Mouse (Mus musculus): ENCODE data around the gene Lingo1.

The Lingo1 gene

GRCm38 (mm10) chr9:56589762-56590161 lies 206.5 kb downstream of the Lingo1 start:
- no peak for DNase-seq

GRCm38 (mm10) chr9:56584043-56584424 lies 212.2 kb downstream of the Lingo1 start:
- peak in 1 of 2 experiments; percentile 13 for DNase-seq

DNA sequence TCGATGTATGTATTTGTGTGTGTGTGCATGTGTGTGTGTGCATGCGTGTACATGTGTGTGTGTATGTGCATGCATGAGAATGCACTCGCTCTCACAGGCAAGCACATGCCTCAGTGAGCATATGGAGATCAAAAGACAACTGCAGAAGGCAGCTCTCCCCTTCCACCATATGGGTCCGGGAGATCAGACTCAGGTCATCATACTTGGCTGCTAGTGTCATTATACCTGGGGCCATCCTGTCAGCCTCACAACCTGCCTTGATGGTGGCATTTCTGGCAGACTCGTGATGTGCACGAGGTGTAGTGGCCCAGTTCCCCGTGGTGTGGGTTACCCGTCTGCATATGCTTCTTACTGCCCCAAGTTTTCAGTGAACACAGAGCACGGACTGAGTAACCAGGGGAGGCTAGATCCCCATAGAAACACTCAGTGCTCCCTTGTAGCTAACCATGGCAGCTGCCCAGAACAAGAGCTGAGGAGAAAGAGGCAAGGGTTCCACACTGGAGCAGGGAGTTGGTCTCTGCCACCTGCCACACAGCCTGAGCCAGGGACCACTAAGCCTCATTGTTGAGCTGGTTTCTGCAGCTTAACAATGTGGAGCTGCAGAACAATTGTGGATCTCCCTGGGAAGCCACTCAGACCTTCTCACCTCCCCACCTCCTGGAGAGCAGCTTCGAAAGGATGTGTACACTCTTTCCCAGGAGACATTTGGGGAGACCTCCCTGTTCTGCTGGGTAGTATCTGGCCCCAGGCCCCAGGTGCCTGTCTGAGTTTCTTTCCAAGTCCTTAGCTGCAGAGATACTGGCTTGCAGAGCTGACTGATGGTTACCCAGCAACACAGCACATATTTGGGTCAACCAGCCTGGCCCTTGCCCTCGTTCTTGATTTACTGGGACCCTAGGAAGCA lies 212.9 kb downstream of the Lingo1 start:
- peak; percentile 36 to 38 for DNase-seq

DNA sequence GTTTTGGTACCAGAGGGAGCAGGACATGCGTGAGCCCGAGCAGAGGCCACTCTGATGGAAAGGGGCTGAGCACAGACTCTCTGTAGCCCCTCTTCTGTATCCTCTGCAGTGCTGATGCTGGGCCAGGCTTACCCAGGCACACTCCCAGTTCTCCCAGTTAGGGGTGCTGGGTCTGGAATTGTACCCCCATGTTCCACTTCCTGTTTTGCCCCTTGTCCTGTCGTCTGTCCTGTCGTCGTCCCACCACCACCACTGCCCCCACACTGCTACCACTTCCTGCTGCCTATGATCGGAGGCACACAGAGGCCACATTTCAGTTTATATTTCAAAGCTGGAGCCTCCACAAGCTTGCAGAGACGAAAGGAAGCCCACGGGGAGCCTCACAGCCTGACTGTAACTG lies 213.6 kb downstream of the Lingo1 start:
- no peak for DNase-seq

DNA sequence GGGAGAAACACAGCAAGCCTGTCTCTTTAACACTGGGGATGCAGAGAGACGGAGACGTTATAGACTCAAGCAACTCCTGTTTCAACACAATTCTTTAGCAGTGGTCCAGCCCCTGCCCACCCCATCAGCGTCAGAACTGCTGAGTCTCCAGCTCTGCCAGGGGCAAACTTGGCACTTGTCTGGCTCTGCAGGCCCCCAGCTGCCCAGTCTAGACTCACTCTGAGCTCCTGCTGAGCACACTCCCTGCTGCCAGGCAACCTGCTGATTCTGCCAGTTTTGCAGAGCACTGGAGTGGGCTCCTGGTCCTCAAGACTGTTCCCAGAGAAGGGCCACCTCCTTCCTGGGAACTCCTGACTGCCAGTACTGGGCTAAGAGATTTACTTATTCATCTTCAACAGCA lies 214.6 kb downstream of the Lingo1 start:
- no peak for DNase-seq

GRCm38 (mm10) chr9:56581016-56581415 lies 215.3 kb downstream of the Lingo1 start:
- DNase-seq: no peak

DNA sequence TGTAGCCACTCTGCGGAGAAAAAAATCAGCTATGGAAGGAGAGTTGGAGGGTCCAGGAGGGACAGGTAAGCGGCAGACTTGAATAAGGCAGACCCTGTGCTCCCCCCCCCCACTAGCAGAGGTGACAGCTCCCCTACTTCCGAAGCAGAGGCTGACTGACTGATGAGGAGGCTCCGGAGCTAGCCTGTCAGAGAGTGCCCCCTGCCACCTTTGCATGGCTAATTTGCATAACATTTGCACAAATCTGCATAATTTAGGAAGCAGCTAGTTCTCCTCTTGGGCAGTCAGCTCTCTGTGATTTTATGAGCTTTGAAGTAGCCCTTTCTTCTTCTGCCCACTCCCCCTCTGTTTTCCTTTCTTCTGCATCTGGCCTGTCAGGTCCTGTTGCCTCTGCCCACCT lies 216.2 kb downstream of the Lingo1 start:
- DNase-seq: no peak

DNA sequence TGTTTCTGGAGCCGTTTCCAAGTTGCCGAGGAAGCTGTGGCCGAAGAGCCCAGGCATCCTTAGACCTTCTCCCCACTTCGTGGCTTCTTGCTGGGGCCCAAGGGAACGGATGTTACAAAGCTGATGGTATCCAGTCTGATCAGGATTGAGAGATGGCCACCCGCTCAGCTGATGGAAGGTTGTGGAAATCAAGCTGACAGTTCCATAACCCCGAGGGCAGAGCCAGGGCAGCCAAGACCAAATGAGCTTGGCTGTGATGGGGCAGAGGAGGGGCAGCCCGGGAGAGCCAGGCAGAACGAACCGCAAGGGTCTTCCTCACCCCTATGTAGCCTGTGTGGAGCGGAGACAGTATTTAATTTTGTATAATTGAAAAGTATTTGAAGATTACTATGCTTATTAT lies 218.9 kb downstream of the Lingo1 start:
- DNase-seq: no peak

DNA sequence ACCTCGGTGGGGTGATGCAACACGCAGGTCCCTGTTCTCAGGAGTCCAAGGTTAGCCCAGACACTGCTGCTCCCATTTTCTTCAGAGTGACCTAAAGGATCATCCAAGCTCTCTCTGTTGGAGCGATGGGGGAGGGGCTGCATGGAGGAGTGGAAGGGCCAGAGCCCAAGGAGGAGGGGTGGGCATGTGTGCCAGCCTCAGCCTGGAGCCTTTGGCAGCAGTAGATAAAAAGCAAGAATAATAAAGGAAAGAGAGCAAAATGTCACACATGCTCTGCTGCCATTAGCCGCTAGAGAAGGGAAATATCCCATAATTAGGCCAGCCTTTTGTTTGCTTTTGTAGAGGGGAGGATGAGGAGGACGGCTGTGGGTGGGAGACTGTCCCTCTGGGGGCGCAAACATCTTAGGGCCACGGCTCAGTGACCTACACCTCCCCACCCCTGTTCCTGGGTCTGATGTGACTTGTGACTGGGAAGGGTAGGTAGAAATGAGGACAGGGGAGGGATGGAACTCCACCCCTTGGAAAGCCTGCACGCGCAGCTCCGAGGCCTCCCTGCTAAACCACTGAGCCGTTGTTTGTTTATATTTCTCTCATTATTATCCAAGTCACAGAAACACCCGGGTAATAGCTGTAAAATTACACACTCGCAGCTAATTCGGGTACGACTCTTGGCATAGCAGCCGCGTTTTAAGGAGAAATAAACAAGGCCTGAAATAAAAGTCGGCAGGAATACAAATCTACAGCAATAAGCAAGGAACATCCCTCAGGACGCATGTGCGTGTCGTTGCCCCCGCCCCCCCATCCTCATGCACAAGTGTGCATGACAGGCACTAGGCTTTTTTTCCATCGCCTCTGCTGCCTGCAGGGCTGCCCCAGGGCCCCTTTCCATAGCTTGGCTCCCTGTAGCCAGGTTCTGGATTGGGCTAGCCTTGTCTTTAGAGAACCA lies 223.5 kb downstream of the Lingo1 start:
- DNase-seq: peak in 1 of 2 experiments; percentile 28
